Mouse (Mus musculus) kidney, adult 2 months (tissue): Measurements from ENCODE around the gene Babam1.

Source experiments
- CTCF ChIP-seq: fragments of 200-500 bp; conservative IDR thresholded peaks from 2 replicates; pipeline ENCODE4 v1.5.1; 2011; ENCODE audit warnings: low read depth, mild to moderate bottlenecking, control low read depth, low read length, moderate library complexity, mixed read lengths; ENCODE audit not compliant: insufficient read depth, insufficient read length
- POLR2A ChIP-seq: fragments of 200-500 bp; IDR thresholded peaks from one replicate; pipeline ENCODE4 v1.6.1; 2011; ENCODE audit warnings: low read depth, low read length, control low read depth

DNA sequence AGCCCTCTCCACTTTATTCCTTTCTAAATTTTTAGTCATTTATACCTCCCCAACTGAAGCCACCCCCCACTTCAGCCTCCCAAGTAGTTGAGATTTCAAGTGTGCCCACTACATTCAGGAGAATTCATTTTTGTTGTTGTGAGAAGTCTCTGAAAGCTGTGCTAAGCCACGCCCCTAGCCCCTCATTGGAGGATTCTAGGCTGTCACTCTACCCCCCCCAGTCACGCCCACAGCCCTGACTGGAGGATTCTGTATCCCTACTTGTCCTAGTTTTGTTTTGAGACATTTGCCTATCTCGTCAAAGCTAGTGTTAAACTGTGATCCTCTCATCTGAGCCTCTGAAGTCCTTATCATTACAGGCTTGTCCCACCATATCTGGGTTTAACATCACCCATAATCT, 3.8 kb upstream of the Babam1 start:
- TF ChIP-seq CTCF (no peak), POLR2A (no peak)
